Mouse (Mus musculus): ENCODE data around the gene Dnah8. TPM values are rescaled to one million over a fixed set of nuclear protein-coding genes. Genes with fewer than 3 reads are reported as not detected.
"Not testable (repeated sequence)": the region's sequence is repeated elsewhere in the genome, so short reads cannot be mapped to it uniquely, and the experiment has no call there.

Dnah8 gene
- polyA plus RNA-seq (2012; ENCODE audit: insufficient read depth, low replicate concordance) = not detected in 2 replicates

- H3K4me3 ChIP-seq (replicated peaks); H3K36me3 ChIP-seq (replicated peaks; ENCODE audit: low read length); H3K27me3 ChIP-seq (replicated peaks); H3K4me1 ChIP-seq: not testable (repeated sequence)
- peaks cover 20% of the 10 kb centered on the region for H3K9me3 ChIP-seq
Measured at GRCm38 (mm10) chr17:30624132-30624531, at the start of gene Dnah8. TSS of gene Dnah8 (plus strand) at chr17:30624354.

- TF ChIP-seq GATA1 (IDR thresholded peaks at IDR 0.05; ENCODE audit: borderline replicate concordance, low read length) (no peak), FLI1 (IDR thresholded peaks at IDR 0.05; ENCODE audit: low read length) (no peak)
- Histone ChIP-seq H3K27me3 (replicated peaks) (no peaks in the 10 kb centered on the region), H3K9me3 (no peaks in the 10 kb centered on the region), H3K4me1 (peaks cover 67% of the 10 kb centered on the region), H3K36me3 (replicated peaks; ENCODE audit: low read length) (peaks cover 14% of the 10 kb centered on the region), H3K4me3 (replicated peaks) (peak overlapping the region; percentile 92)
Measured at GRCm38 (mm10) chr17:30574783-30575075, 49.4 kb upstream of the Dnah8 start.

- Histone ChIP-seq H3K9me3 (no peaks in the 10 kb centered on the region), H3K4me3 (replicated peaks) (peak overlapping the region; percentile 92), H3K4me1 (peaks cover 61% of the 10 kb centered on the region), H3K27me3 (replicated peaks) (no peaks in the 10 kb centered on the region), H3K36me3 (replicated peaks; ENCODE audit: low read length) (peaks cover 14% of the 10 kb centered on the region)
- TF ChIP-seq GATA1 (IDR thresholded peaks at IDR 0.05; ENCODE audit: borderline replicate concordance, low read length) = no peak
- TF ChIP-seq FLI1 (IDR thresholded peaks at IDR 0.05; ENCODE audit: low read length) = no peak
Measured at GRCm38 (mm10) chr17:30575121-30575904, 48.8 kb upstream of the Dnah8 start.

GRCm38 (mm10) chr17:30575941-30576773 is 48.0 kb upstream of the Dnah8 start, which contains the start of gene Btbd9:
TSS of gene Btbd9 (minus strand) at chr17:30576488.
- H3K36me3 ChIP-seq (replicated peaks; ENCODE audit: low read length) = peaks cover 8% of the 10 kb centered on the region
- peak within 1 kb of the TSS; percentile 92 for H3K4me3 ChIP-seq (replicated peaks)
- H3K27me3 ChIP-seq (replicated peaks) = peaks cover under 1% of the 10 kb centered on the region
- peaks cover 53% of the 10 kb centered on the region for H3K4me1 ChIP-seq
- no peaks in the 10 kb centered on the region for H3K9me3 ChIP-seq
- TF ChIP-seq FLI1 (IDR thresholded peaks at IDR 0.05; ENCODE audit: low read length) = no peak
- TF ChIP-seq GATA1 (IDR thresholded peaks at IDR 0.05; ENCODE audit: borderline replicate concordance, low read length) = no peak

GRCm38 (mm10) chr17:30576946-30577345 is 47.2 kb upstream of the Dnah8 start:
- Histone ChIP-seq H3K27me3 (replicated peaks) (peaks cover 3% of the 10 kb centered on the region), H3K36me3 (replicated peaks; ENCODE audit: low read length) (peaks cover 6% of the 10 kb centered on the region), H3K4me1 (peaks cover 48% of the 10 kb centered on the region), H3K4me3 (replicated peaks) (peak overlapping the region; percentile 92), H3K9me3 (no peaks in the 10 kb centered on the region)
- TF ChIP-seq FLI1 (IDR thresholded peaks at IDR 0.05; ENCODE audit: low read length) (no peak), GATA1 (IDR thresholded peaks at IDR 0.05; ENCODE audit: borderline replicate concordance, low read length) (no peak)

- peaks cover 4% of the 10 kb centered on the region for H3K27me3 ChIP-seq (replicated peaks)
- no peaks in the 10 kb centered on the region for H3K9me3 ChIP-seq
- TF ChIP-seq GATA1 (IDR thresholded peaks at IDR 0.05; ENCODE audit: borderline replicate concordance, low read length) = no peak
- no peak for TF ChIP-seq FLI1 (IDR thresholded peaks at IDR 0.05; ENCODE audit: low read length)
Measured at GRCm38 (mm10) chr17:30580781-30581180, 43.4 kb upstream of the Dnah8 start.

GRCm38 (mm10) chr17:30581201-30581600 is 43.0 kb upstream of the Dnah8 start:
- H3K9me3 ChIP-seq = no peaks in the 10 kb centered on the region
- peaks cover 6% of the 10 kb centered on the region for H3K36me3 ChIP-seq (replicated peaks; ENCODE audit: low read length)
- TF ChIP-seq GATA1 (IDR thresholded peaks at IDR 0.05; ENCODE audit: borderline replicate concordance, low read length) = no peak
- no peak for TF ChIP-seq FLI1 (IDR thresholded peaks at IDR 0.05; ENCODE audit: low read length)
- peaks cover 5% of the 10 kb centered on the region for H3K27me3 ChIP-seq (replicated peaks)
- peak overlapping the region; percentile 2 for H3K4me3 ChIP-seq (replicated peaks)
- H3K4me1 ChIP-seq = peaks cover 20% of the 10 kb centered on the region

More at GRCm38 (mm10) chr17:30580781-30581180, 43.4 kb upstream of the Dnah8 start:
- Histone ChIP-seq H3K4me1 (peaks cover 19% of the 10 kb centered on the region), H3K4me3 (replicated peaks) (no peak overlapping the region), H3K36me3 (replicated peaks; ENCODE audit: low read length) (peaks cover 6% of the 10 kb centered on the region)

GRCm38 (mm10) chr17:30582313-30582712 is 41.8 kb upstream of the Dnah8 start:
- TF ChIP-seq GATA1 (IDR thresholded peaks at IDR 0.05; ENCODE audit: borderline replicate concordance, low read length) (no peak), FLI1 (IDR thresholded peaks at IDR 0.05; ENCODE audit: low read length) (no peak)
- Histone ChIP-seq H3K9me3 (no peaks in the 10 kb centered on the region), H3K36me3 (replicated peaks; ENCODE audit: low read length) (peaks cover 6% of the 10 kb centered on the region), H3K27me3 (replicated peaks) (peaks cover 6% of the 10 kb centered on the region), H3K4me3 (replicated peaks) (no peak overlapping the region), H3K4me1 (peaks cover 17% of the 10 kb centered on the region)

GRCm38 (mm10) chr17:30583258-30584001 is 40.7 kb upstream of the Dnah8 start:
- Histone ChIP-seq H3K27me3 (replicated peaks) (peaks cover 6% of the 10 kb centered on the region), H3K9me3 (no peaks in the 10 kb centered on the region), H3K4me1 (peaks cover 16% of the 10 kb centered on the region), H3K4me3 (replicated peaks) (no peak overlapping the region), H3K36me3 (replicated peaks; ENCODE audit: low read length) (peaks cover 6% of the 10 kb centered on the region)
- TF ChIP-seq FLI1 (IDR thresholded peaks at IDR 0.05; ENCODE audit: low read length) = no peak
- TF ChIP-seq GATA1 (IDR thresholded peaks at IDR 0.05; ENCODE audit: borderline replicate concordance, low read length) = no peak

Data from megakaryocyte, embryonic 14.5 days (primary cell).